Mouse (Mus musculus) effector memory CD4-positive, alpha-beta T cell, adult 5 months (primary cell): ENCODE data around the gene Olfr77. TPM values are rescaled to one million over a fixed set of nuclear protein-coding genes. Genes with fewer than 3 reads are reported as not detected.

ENCODE experiments used
- polyA plus RNA-seq: library from polyadenylated mRNA; unstranded; fragments of 100-300 nt; shearing (Covaris generic); gene quantifications from one replicate; pipeline ENCODE4 v1.2.1, GENCODE M21; 2017

Olfr77 gene
- 1.3 TPM for polyA plus RNA-seq

DNA sequence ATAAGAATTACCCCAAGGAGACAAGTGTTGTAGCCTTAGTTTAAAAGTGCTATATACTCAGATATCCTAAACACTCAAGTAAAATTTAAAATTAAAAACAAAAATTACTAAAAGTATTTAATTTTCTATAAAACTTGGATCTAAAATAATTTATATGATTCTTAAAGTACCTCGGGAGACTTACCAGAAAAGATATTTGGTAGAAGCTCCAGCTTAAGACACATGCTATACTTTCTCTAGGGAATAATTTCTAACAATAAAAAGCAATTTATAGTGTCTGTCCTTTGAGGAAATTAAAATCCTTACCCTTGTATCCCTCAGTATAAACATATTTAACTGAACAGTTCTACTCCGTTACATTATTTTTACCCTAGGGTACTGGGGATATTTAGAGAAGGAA is at the start of gene Olfr77:
Gene Olfr77, plus strand, starts transcription at position 301 of the 400 bp plus-strand sequence.

DNA sequence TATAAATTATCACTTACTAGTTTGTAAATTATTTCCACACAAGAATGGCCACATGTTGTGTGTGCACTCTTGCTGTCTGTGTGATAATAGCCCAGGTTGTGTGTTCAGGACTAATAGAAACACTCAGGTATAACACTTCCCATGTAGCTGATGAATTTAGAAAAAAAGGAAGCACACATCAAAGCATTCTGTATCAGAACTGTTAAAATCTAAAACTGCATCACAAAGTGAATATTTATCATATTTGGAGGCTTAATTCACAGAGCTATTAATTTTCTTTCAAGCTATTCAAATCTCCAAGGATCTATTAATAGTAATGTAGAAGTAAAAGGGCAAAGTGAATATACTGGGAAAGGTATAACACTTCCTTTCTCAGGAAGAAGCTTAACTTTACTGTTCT is 28.8 kb upstream of the Olfr77 start, which contains the start of gene Olfr862:
Gene Olfr862, minus strand, starts transcription at position 101 of the 400 bp plus-strand sequence.

Other genes starting within 250 kb of the Olfr77 start
- gene Olfr857, start 207.4 kb upstream of the Olfr77 start, polyA plus RNA-seq: not detected
- gene Olfr58, start 136.6 kb upstream of the Olfr77 start, polyA plus RNA-seq: not detected
- not detected for gene Olfr859, start 112.0 kb upstream of the Olfr77 start, polyA plus RNA-seq
- 0.40 TPM for gene Olfr860, start 67.1 kb upstream of the Olfr77 start, polyA plus RNA-seq
- not detected for gene Olfr862, start 28.9 kb upstream of the Olfr77 start, polyA plus RNA-seq
- not detected for gene Olfr866, start 111.2 kb downstream of the Olfr77 start, polyA plus RNA-seq
- not detected for gene Olfr867, start 140.7 kb downstream of the Olfr77 start, polyA plus RNA-seq
- not detected for gene Olfr868, start 181.8 kb downstream of the Olfr77 start, polyA plus RNA-seq
- gene Olfr869, start 212.1 kb downstream of the Olfr77 start, polyA plus RNA-seq: not detected